ENCODE assay signal across 13 mouse cellular contexts in the genomic region with DNA sequence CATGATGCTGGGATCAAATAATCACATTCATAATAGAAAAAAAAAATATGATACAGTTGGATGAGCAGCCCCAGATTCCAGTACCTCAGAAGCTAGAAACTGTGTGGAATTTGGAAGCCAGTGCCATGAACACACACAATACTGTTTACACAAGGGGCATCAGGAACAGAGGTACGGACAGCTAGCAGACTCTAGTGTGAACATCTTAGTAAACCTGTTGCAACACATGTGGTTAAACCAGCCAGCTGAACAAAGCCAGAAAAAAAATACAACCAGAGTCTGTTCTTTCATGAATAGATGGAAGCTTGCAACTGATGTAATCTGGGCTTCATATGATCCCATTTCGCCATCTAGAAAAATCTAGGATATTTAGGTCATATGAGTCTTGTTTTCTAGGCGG.
"Had no signal": no experiment of that assay in that cellular context is flagged by ENCODE, and none has a peak within 500 bp of the region (broad histone marks: within the 10 kb centered on the region; RNA-seq: fewer than 3 reads in every experiment).

No protein-coding gene starts in this region.

- H3K36me3 ChIP-seq: intestine, embryonic 15.5 days; limb, embryonic 13.5 days; liver, embryonic 13.5 days; midbrain, embryonic 15.5 days; stomach, embryonic 15.5 days had no signal

- H3K4me1 ChIP-seq: intestine, embryonic 15.5 days; limb, embryonic 13.5 days; midbrain, embryonic 15.5 days; stomach, embryonic 15.5 days had no signal

- H3K9me3 ChIP-seq: intestine, embryonic 15.5 days; limb, embryonic 13.5 days; liver, embryonic 13.5 days; midbrain, embryonic 15.5 days; stomach, embryonic 15.5 days had no signal

- ATAC-seq: intestine, embryonic 15.5 days; midbrain, embryonic 15.5 days had no signal

- DNase-seq: kidney, adult 18-20 months; kidney, postnatal 10 days; left cerebral cortex, postnatal 4 days; liver, embryonic 13.5 days; lung, adult 18-20 months; right cerebral cortex, postnatal 4 days; thymus, adult 2 months; thymus, postnatal 25 days had no signal

- H3K4me3 ChIP-seq: intestine, embryonic 15.5 days; limb, embryonic 13.5 days; liver, embryonic 13.5 days; midbrain, embryonic 15.5 days; stomach, embryonic 15.5 days had no signal

- H3K4me2 ChIP-seq: intestine, embryonic 15.5 days; limb, embryonic 13.5 days; liver, embryonic 13.5 days; midbrain, embryonic 11.5 days; midbrain, embryonic 15.5 days; stomach, embryonic 15.5 days had no signal

- H3K27me3 ChIP-seq: intestine, embryonic 15.5 days; liver, embryonic 13.5 days; midbrain, embryonic 15.5 days; stomach, embryonic 15.5 days had no signal

- H3K27ac ChIP-seq: intestine, embryonic 15.5 days; limb, embryonic 13.5 days; liver, embryonic 13.5 days; midbrain, embryonic 15.5 days; stomach, embryonic 15.5 days had no signal

- H3K9ac ChIP-seq: intestine, embryonic 15.5 days; limb, embryonic 13.5 days; liver, embryonic 13.5 days; midbrain, embryonic 15.5 days; stomach, embryonic 15.5 days had no signal
